Mouse (Mus musculus) heart, adult 2 months (tissue): ENCODE results near the gene Arl14.

Source experiments
- CTCF ChIP-seq: fragments of 200-600 bp; IDR thresholded peaks from 2 replicates; pipeline ENCODE4 v1.8.1; 2022; ENCODE audit warnings: antibody characterized with exemption, mild to moderate bottlenecking, moderate library complexity
- EP300 ChIP-seq: fragments of 200-500 bp; IDR thresholded peaks from 2 replicates; pipeline ENCODE4 v1.6.1; 2011; ENCODE audit warnings: low read depth, low read length, control low read depth; ENCODE audit not compliant: insufficient read depth
- POLR2A ChIP-seq: fragments of 200-500 bp; IDR thresholded peaks from 2 replicates; pipeline ENCODE4 v1.6.1; 2011; ENCODE audit warnings: mild to moderate bottlenecking, low read depth, low read length, control low read depth; ENCODE audit not compliant: insufficient read depth

- no peak for TF ChIP-seq CTCF
- TF ChIP-seq EP300, result no peak
- no peak for TF ChIP-seq POLR2A
Observed at GRCm38 (mm10) chr3:69186643-69187042, 35.6 kb upstream of the Arl14 start.
